Mouse (Mus musculus) lung, adult 18-20 months (tissue): ENCODE measurements around the gene Rbpms2.
A peak's percentile ranks its signal among the peaks of the same experiment; 100 is the strongest.
"Not testable (repeated sequence)": the region's sequence is repeated elsewhere in the genome, so short reads cannot be mapped to it uniquely, and the experiment has no call there.

Source experiments
- DNase-seq, 2 experiments: peaks; one replicate each; pipeline ENCODE4 v3.0.0; 2022; ENCODE audit warnings: mixed read lengths in 2 of 2

Gene Rbpms2

GRCm38 (mm10) chr9:65661029-65661428 is 31.6 kb downstream of the Rbpms2 start:
- no peak for DNase-seq

GRCm38 (mm10) chr9:65661493-65661892 is 32.0 kb downstream of the Rbpms2 start:
- no peak for DNase-seq

DNA sequence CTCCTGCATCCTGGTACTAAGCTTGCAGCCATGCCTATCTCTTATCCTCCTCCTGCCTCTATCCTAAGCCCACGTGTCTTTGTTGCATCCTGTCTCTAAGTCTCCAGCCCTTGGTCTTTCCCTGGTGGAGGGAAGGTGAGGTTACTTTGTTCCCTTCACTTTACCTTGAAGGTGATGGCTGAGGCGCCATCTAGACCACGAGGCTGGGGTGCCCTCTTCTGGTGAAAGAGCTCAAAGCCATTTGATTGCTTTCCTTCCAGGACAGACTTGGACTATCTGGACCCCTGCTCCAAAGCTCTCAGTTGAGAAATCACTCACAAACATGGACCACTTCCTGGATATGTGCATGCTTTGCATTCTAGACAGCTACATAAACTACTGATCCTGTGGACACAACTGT is 34.7 kb downstream of the Rbpms2 start:
- peak; percentile 54 to 67 for DNase-seq

DNA sequence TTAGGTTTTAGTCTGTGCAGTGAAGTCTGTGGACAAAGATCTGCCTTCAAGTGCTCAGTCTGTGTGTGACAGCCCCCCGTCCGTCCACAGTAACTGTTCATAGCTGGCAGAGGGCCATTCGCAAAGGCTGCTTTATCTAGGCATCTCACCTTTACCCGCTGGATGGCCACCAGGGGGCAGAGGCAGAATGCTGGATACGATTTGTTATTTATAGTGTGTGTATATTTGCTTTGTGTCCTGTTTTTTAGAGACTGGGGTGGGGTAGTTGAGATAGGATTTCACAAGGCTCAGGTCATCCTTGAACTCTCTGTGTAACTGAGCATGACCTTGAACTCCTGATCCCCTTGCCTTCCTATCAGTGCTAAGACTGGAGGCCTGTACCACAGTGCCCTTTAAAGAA is 36.6 kb downstream of the Rbpms2 start:
- peak; percentile 76 to 84 for DNase-seq

DNA sequence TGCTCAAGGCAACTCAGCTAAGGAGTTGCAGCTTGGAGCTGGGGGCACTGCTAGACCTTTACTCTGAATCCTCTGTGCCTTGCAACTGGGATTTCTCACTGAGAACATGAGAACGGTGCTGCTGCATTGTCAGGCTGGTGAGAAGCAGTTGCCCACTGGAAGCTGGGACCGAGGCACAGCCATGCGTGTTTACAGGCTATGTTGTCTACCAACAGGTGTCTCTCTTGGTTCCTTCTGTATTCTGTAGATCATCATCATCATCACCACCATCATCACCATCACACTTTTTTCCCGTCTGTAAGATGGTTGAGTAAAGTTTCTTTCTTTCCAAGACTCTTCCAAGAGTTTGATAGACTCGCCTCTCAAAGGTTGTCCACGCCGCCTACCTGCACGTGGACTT is 38.3 kb downstream of the Rbpms2 start, which contains the start of gene Oaz2:
Gene Oaz2 (plus strand): TSS at position 301 of the 400 bp plus-strand sequence.
- no peak for DNase-seq

- peak; percentile 80 to 85 for DNase-seq
These were observed 42.0 kb downstream of the Rbpms2 start for GRCm38 (mm10) chr9:65671431-65671931.

DNA sequence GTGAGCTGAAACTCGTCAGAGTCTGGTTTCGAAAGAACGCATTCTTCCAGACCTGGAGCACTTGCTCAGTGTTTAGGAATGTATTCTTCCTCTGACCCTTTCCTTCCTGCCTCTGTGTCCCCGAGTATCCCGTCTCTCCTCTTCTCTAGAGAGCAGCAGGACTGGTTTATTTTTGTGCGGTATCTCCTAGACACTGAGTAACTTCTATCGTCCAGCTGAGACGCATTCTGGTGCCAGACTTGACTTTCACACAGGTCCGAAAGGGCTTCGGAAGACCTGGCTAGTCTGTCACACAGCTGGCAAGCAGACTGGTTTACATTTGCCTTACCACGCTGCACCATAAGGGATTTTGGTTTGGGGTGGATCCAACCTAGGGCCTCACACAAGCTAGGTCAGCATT is 43.5 kb downstream of the Rbpms2 start:
- DNase-seq: no peak

DNA sequence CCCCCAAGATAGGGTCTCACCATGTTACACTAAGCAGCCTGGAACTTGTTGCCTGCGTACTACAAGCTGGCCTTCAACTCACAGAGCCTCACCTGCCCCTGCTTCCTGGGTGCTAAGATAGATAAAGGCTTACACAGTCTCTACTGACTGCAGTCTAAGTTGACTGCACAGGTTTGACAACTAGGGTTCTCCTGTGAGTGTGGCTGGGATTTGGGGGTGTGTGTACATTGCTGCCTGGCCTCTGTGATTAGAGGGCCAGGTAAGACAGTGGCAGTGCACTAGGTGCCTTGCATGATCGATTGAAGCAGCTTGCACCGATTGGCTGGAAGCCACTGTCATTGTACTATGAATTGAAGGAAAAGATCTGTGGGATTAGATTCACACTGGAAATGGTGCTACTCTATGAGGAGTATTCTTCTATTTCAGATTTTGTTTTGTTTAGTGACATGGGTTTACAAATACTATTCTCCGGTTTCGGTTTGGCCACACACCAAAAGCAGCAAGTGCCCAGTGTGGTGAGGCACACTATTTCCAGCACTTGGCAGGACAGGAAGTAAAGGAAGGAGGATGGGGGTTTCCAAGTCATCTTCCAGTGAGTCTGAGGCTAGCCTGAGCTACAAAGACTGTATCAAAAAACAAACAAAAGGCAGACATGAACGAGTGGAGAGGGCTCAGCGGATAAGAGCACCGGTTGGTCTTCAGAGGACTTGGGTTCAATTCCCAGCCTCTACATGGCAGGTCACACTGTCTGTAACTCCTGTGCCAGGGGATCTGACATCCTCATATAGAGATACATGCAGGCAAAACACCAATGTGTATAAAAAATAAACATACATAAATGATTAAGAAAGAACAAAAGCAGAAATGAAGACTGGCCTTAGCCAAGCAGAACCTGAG is 46.3 kb downstream of the Rbpms2 start:
- DNase-seq: peak; percentile 60 to 73

DNA sequence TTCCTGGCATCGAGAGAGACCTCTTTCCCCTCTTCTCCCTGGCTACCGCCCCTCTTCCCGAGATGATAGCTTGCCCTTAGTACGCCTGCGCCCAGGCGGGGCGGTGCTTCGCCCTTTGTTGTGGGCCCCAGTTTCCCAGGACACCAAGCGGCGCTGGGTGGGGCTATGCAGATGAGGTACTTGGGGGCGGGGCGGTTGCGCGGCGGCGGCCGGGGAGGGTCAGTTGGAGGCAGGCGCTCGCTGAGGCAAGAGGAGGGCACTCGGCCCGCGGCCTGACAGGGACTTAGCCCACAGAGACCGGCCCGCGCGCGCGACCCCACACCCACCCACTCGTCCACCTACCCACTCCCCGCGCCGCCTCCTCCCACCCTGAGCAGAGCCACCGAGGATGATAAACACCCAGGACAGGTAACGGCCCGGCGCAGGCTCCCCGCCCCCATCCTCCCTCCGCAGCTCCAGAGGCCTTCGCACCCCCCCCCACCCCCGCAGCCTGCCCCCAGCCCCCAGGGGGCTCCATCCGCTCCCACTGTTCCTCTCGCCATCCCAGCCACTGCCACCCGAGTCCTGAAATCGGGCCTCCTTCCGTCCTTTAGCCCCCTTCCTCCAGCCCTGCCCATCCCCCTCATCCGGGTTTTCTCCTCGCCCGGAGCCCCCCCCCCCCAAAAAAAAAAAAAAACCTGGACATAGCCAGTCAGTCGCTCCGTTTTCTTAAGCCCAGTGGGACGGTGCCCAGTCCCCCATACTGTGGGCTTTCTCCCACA is 47.1 kb downstream of the Rbpms2 start:
- peak; percentile 97 to 99 for DNase-seq

DNA sequence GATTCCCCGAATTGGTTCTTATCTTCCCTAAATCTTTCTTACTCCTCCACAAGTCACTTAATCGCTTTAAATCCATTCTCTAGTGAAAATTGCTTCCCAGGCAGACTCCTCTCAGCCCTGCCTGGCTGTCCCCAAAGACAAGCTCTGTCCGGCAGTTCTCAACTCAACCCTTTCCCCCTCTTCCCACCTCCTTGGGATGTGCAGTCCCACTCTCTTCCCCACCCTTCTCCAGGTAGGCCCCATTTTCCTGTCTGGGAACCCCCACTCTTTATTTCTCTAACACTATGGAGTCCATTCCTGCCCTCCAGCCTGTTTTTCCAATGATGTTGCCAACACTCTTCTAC is 47.6 kb downstream of the Rbpms2 start:
- DNase-seq: no peak

- peak; percentile 85 to 91 for DNase-seq
These were observed 49.8 kb downstream of the Rbpms2 start for GRCm38 (mm10) chr9:65679181-65679761.

GRCm38 (mm10) chr9:65680938-65681633 is 51.6 kb downstream of the Rbpms2 start:
- DNase-seq: peak in 1 of 2 experiments; percentile 48

- DNase-seq: no peak
These were observed 52.1 kb downstream of the Rbpms2 start for GRCm38 (mm10) chr9:65681634-65681940.

- no peak for DNase-seq
These were observed 52.7 kb downstream of the Rbpms2 start for GRCm38 (mm10) chr9:65682183-65682582.

- no peak for DNase-seq
These were observed 53.5 kb downstream of the Rbpms2 start for GRCm38 (mm10) chr9:65682994-65683393.

DNA sequence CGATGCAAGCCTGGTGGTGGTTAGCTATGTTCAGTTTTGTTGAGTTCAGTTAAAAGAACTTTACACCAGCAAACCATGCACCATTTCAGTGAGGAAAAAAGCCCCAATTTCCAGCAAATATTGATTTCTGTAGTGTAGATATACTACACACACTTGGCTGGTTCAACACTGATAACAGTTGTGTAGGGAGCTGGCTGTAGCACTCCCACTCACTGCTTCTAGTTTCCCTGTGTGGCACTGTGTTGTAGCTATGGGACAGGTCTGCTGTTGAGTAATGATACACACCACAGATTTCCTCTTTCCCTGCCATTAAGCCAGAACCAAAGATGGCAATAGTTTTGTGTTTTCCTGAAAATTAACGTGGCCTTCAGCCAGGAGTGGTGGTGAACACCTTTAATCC is 55.3 kb downstream of the Rbpms2 start:
- DNase-seq: no peak

DNA sequence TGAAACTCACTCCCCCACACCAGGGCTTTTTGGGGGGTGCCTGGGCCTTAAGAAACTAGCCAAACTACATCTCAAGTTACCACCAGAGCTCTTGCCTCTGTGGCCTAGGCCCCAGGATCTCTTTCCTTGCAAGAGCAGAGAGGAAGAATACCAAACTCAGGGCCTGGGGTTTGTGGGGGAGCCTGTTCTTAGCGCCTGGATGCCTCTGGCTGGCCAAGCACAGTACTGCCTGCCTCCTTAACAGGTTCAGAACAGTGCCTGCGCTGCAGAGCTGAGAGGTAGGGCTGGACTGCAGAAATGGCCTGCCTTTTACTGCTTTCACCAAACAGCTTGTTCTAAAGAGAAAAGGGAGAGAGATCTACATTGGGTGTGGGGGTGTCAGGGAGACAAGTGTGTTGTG is 60.4 kb downstream of the Rbpms2 start:
- DNase-seq: not testable (repeated sequence)

GRCm38 (mm10) chr9:65692466-65692865 is 63.0 kb downstream of the Rbpms2 start:
- DNase-seq: no peak

- DNase-seq: no peak
These were observed 63.6 kb downstream of the Rbpms2 start for GRCm38 (mm10) chr9:65692959-65693603.

DNA sequence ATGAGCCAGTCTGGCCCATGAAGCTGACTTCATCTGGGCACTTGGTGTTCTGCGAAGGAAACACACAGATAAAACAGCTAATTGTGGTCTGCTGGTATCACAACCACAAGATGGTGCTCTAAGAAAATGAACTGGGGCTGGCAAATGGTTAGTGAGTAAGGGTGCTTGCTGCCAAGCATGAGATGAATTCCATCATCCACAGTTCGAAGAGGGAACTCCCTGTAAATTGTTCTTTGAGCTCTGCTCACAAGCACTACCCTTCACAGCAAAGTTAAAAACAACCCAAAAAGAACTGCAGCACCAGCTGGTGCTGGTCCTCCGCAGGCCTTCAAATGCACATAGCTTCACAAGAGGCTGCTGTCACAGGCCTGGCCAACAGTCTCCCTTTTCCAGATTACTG is 66.2 kb downstream of the Rbpms2 start:
- peak; percentile 23 to 30 for DNase-seq

GRCm38 (mm10) chr9:65696337-65696736 is 66.9 kb downstream of the Rbpms2 start:
- DNase-seq: no peak

GRCm38 (mm10) chr9:65697356-65697755 is 67.9 kb downstream of the Rbpms2 start:
- DNase-seq: no peak
